Mouse (Mus musculus) brain, adult 2 months (tissue): ENCODE data around the gene Dapl1.

ENCODE experiments used
- DNase-seq: peaks from one replicate; pipeline ENCODE4 v3.0.0; 2011; ENCODE audit warnings: low read depth, low spot score

Gene Dapl1

DNA sequence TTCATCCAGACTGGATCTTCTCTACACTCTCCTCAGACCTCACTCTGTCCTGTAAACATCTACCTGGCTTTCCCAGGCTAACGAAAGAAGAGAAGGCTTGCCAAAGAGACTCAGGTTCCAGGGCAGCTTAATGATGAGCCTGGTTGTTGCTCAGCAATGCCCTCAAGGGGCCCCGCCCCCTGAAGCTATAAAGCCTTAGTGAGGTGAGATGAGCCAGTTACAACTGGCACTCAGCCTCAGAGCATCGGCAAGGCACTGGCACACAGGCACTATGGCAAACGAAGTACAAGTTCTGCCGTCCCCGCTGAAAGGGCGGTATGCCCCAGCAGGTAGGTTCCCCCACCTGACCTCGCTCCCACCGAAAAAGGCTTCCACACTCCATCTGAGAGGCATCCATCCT is at the start of gene Dapl1:
Gene Dapl1 (plus strand): TSS at position 216 of the 400 bp plus-strand sequence.
- DNase-seq: peak; percentile 70

- DNase-seq: no peak
These were observed 49.6 kb upstream of the Dapl1 start for GRCm38 (mm10) chr2:59434820-59435219.

DNA sequence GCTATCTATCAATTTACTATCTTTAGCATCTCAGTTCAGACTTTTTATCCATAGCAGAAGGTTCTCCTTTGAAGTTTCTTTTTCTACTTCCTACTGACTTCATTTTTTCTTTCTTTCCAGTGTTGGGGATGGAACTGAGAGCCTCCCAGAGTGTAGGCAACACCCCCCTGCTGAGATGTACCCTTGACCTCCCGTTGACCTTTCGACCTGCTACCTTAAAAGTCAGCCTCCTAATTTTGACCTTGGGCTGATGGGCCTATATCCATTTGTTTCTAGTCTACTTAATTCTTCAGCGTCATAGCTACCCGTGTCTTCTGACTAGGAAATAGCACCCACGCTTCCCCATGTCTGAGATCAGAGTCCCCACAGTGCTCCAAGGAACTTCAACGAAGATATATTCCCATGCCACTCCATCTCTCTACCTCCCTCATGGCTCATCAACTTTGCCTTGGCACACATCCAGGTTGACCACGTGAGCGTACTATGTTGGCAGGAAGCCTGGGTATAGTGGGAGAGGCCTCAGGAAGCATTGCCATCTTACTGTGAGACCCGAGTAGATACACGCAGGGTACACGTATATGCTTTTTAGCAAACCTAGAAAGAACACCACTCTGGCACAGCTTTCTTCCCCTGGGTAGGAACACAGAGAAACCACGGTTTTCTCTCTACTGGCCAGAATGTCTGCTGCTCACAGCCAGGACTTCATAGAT is 46.6 kb upstream of the Dapl1 start:
- peak; percentile 86 for DNase-seq

- peak; percentile 92 for DNase-seq
These were observed 45.9 kb upstream of the Dapl1 start for GRCm38 (mm10) chr2:59438479-59438935.

- no peak for DNase-seq
These were observed 44.6 kb upstream of the Dapl1 start for GRCm38 (mm10) chr2:59439824-59440223.

- DNase-seq: peak; percentile 81
These were observed 44.0 kb upstream of the Dapl1 start for GRCm38 (mm10) chr2:59440481-59440880.

- DNase-seq: no peak
These were observed 42.8 kb upstream of the Dapl1 start for GRCm38 (mm10) chr2:59441681-59442080.

DNA sequence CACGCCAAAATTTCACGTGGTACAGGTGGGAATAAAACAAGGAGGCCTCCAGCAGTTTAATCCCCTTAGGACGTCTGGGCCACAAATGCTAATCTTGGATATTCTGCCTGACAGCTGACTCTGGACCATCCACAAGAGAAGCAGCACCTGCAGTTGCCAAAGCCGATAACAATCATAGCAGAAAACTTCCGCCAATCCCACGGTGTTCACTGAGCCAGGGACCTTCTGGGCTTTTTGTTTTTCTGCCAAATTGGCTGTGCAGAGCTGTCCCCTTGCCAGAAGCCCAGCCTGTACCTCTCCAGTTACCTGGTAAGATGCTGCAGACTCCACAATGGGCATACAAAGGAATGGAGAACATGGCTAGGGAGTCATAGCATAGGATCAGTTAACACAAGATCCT is 37.8 kb upstream of the Dapl1 start:
- peak; percentile 96 for DNase-seq

DNA sequence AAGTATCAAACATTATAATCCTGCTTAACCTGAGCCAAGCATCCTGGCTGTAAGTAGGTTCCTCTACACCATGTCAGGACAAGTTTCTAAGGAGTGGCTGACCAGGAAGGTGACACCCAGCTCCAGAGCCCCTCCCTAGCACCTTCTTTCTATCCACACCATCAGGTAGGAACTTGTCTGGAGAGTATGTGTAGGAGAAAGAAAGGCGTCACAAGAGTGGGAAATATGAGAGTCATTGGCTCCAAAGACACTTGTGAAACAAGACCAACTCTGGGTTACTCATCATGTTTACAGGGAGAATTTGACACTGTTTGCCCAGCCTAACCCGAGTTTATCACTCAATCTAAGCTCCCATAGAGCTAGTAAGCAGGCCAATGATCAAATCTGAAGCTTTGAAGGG is 36.7 kb upstream of the Dapl1 start:
- DNase-seq: no peak

DNA sequence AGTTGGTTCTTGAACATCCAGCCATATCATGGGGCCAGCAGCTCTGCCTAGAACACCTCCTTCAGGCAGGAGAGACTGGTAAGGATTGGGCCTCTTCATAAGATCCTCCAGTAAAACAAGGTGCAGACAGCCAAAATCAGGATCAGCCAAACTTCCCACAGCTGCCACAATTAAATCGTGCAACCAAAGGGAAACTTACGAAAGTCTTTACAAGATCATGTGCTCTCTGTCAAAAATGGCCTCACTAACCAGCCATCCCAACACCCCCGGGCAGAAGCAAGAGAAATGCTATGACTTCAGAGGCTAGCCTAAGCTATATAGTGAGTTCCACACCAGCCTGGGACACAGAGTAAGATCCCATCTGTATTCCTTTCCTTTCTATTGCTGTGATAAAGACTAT is 35.9 kb upstream of the Dapl1 start:
- no peak for DNase-seq

- DNase-seq: no peak
These were observed 35.5 kb upstream of the Dapl1 start for GRCm38 (mm10) chr2:59448921-59449320.

DNA sequence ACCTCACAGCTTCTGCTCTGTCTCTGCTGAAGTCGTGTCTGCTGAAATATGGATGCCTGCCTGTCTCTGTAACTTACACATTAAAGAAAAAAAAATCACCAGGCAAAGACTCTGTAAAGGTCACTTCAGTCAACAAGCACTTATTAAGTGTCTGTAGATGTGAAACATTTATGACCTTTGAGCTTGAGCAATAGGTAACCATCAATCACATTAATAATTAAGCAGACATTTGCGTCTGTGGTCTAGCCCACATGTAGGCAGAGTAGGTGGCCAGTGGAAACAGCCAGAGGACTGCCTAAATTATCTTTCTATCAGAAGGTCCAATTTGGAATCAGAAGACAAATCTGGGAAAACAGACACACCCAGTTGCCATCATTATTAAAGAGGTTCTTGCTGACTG is 32.8 kb upstream of the Dapl1 start:
- no peak for DNase-seq

DNA sequence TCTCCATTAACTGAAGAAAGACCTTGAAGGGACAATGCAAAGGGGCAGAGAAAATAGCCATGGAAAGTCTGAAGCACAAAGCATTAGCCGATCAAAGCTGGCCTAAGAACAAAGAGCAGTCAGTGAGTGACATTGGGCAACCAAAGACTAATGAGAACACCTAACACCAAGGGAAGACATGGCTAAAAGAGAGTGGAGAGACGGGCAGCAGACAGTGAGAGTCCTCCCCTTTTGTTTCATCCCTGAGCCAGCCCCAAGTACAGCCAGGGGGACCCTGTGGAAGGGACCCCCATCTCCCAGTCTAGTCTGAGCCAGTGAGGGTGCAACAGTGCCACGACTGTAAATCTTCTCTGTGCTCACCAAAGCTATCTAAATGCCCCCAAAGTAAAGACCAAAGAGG is 32.4 kb upstream of the Dapl1 start:
- no peak for DNase-seq

DNA sequence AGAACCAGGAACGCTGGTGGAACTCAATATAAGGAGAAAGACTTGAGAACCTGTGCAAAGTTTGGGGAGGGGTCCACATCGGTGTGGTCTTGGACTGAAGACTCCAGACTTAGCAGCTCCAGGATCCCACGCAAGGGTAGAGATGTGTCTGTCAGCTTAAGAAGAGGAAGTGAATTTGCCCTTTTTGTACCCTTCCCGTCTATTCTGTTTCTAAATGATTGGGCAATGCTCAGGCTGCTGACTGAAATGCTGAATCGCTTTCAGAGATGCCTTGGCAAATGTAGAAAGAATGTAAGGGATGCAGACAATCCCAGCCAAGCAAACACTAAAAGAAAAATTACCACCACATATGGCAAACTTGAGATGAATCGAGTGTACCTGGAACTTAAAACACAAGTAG is 22.4 kb upstream of the Dapl1 start:
- no peak for DNase-seq

DNA sequence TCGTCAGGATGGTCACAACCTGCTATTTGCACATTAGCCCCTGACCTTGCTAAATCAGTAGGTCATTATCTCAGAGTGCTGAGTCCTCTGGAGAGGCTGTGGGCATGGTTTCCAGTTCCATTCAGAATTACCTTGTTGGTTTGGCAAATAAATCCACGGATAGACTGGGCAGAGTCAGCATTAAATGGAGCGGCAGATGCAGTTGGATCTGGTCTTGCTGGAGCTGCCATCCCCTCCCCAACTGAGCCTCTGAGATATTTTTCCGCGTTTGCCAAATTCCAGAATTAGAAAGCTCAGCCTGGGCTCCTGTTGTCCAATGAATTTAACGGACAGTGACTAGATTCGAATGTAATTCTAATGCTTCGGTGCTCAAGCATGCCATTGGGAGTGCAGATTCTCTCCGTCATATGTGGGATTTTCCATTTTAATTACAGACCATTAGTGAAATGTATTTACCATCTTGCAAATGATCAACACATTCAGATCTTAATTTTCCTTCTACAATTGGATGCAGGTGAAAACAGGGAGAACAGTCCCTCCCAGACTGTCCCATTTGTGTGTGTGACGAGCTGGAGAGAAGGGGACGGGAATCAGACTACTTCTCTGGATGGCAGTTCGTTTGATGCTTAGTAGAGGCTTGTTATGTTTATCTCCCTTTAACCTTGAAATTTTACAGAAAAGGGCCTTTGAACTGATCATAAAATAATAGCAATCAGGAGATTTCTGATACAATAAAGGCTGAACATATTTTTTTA is 20.8 kb upstream of the Dapl1 start:
- peak; percentile 97 for DNase-seq

GRCm38 (mm10) chr2:59465671-59466070 is 18.8 kb upstream of the Dapl1 start:
- no peak for DNase-seq

GRCm38 (mm10) chr2:59466358-59466757 is 18.1 kb upstream of the Dapl1 start:
- DNase-seq: no peak

GRCm38 (mm10) chr2:59467085-59467484 is 17.4 kb upstream of the Dapl1 start:
- no peak for DNase-seq

GRCm38 (mm10) chr2:59467976-59468375 is 16.5 kb upstream of the Dapl1 start:
- DNase-seq: no peak

- DNase-seq: no peak
These were observed 14.7 kb upstream of the Dapl1 start for GRCm38 (mm10) chr2:59469590-59470245.

DNA sequence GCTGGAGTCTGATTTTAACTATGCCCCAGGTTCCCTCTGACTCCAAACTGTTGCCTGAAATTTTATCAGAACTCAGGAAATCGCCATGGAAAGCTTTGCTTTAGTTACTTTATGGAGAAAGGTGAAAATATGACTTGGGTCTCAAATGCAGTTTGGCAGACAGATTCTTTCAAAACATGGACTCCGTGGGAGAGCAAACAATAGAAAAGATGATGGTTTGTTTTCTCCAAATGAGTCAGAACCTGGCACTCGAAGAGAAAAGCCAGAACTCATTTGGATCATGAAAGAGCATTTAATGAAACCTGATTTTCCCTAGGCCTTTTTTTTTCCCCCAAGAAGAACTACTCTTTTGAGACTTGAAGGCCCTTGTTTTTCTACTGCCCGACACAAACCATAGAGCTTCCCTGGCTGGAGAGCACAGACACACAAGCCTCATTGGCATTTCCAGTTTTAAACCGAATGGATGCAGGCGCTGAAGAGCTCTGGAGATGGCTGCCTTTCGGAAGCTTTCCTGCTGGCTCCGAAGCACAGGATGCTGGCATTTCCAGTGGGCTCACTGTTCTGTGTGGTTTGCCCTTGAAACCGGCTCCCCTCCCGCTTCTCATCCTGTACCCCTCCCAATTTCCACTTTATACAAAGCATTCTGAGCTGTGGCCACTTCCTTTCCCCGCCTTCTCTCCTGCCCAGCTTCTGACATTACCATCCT is 14.0 kb upstream of the Dapl1 start:
- peak; percentile 50 for DNase-seq
